35 mouse cellular contexts compared by ENCODE assay signal in the genomic region with DNA sequence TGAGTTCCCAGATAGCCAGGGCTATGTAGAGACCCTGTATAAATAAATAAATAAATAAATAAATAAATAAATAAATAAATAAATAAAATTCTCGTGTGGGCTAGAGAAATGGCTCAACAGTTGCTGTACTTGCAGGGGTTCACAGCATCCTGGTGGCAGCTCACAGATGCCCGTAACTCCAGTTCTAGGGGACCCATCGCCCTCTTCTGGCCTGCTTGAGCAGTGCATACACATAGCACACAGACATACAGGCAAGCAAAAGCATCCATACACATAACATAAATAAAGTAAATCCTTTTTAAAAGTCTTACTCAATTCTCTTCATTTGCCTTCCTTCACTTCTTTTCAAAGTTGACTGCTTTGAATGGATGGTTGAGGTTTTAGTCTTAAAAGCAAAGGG. TPM values are rescaled to one million over a fixed set of nuclear protein-coding genes. Genes with fewer than 3 reads are reported as not detected.
DNase-seq lines count a peak whose midpoint lies in the region; ATAC-seq and TF ChIP-seq lines count a peak whose summit lies in the region.
"Had no signal": no experiment of that assay in that cellular context is flagged by ENCODE, and none has a peak within 500 bp of the region (broad histone marks: within the 10 kb centered on the region; RNA-seq: fewer than 3 reads in every experiment).

No protein-coding gene starts in this region.

- 86% methylated on average over 3 of the region's 3 CpGs for WGBS in intestine, embryonic 14.5 days
- WGBS in intestine, embryonic 15.5 days = 85% methylated on average over 3 of the region's 3 CpGs

- no peaks in the 10 kb centered on the region; the same call in 1 of the 2 replicates for H3K4me1 ChIP-seq in intestine, embryonic 14.5 days (replicated peaks; ENCODE audit: control insufficient read depth, insufficient read depth, low read length)
- H3K4me1 ChIP-seq in intestine, embryonic 15.5 days (replicated peaks) = 0 out of 2 replicates have a peak, but pooled peaks cover 5% of the 10 kb centered on the region
- H3K4me1 ChIP-seq in E14TG2a.4 (replicated peaks; ENCODE audit: low read depth, low read length) = peaks cover 62% of the 10 kb centered on the region
- H3K4me1 ChIP-seq: liver, embryonic 13.5 days had no signal

- no peak overlapping the region for H3K4me2 ChIP-seq in intestine, embryonic 14.5 days (ENCODE audit: low read length)
- H3K4me2 ChIP-seq in intestine, embryonic 15.5 days (replicated peaks) = no peak overlapping the region
- H3K4me2 ChIP-seq: heart, embryonic 12.5 days; hindbrain, embryonic 13.5 days; liver, embryonic 13.5 days; midbrain, embryonic 15.5 days; neural tube, embryonic 13.5 days had no signal

- peak; percentile 50 for TF ChIP-seq CTCF in E14TG2a.4 (conservative IDR thresholded peaks at IDR 0.05; ENCODE audit: low read length)
- peak; percentile 33 for TF ChIP-seq CTCF in Patski (IDR thresholded peaks at IDR 0.05)

- no peak overlapping the region for H3K27ac ChIP-seq in intestine, embryonic 14.5 days (ENCODE audit: low read depth)
- H3K27ac ChIP-seq in intestine, embryonic 15.5 days = no peak overlapping the region
- H3K27ac ChIP-seq: hindbrain, embryonic 13.5 days; kidney, postnatal 0 days; liver, embryonic 13.5 days; midbrain, embryonic 10.5 days; midbrain, embryonic 15.5 days; neural tube, embryonic 13.5 days had no signal

- no peaks in the 10 kb centered on the region for H3K27me3 ChIP-seq in intestine, embryonic 14.5 days (replicated peaks; ENCODE audit: control insufficient read depth, insufficient read depth, low read length)
- no peaks in the 10 kb centered on the region for H3K27me3 ChIP-seq in intestine, embryonic 15.5 days (replicated peaks)
- H3K27me3 ChIP-seq in E14TG2a.4 (ENCODE audit: insufficient read depth, low read length) = no peaks in the 10 kb centered on the region
- H3K27me3 ChIP-seq in Patski = no peaks in the 10 kb centered on the region
- H3K27me3 ChIP-seq: hindbrain, embryonic 13.5 days; midbrain, embryonic 15.5 days; neural tube, embryonic 13.5 days had no signal

- CTCF ChIA-PET in Patski (lab: Charles Lee) = no interaction called here

- peak; percentile 52 for DNase-seq in intestine, embryonic 14.5 days (ENCODE audit: low spot score)
- DNase-seq in A20 (ENCODE audit: low read depth, low spot score) (peak; percentile 14), Patski (ENCODE audit: low read depth, low spot score) (no peak)
- no peak for DNase-seq in spleen, postnatal 10 days (ENCODE audit: low spot score in 2 of 2)
- DNase-seq: adrenal gland, postnatal 25 days; cerebellum, adult 18-20 months; cerebellum, postnatal 14 days; gastrocnemius, postnatal 10 days; heart, postnatal 4 days; kidney, adult 8-10 months; kidney, postnatal 4 days; liver, embryonic 13.5 days; lung, adult 2 months; lung, postnatal 14 days; right cerebral cortex, postnatal 14 days; spleen, adult 18-20 months had no signal

- ATAC-seq in intestine, embryonic 14.5 days (replicated peaks; ENCODE audit: low FRiP score, low TSS enrichment, low read depth) = no peak
- ATAC-seq in intestine, embryonic 15.5 days = no peak
- ATAC-seq in Patski = no peak
- no peak for ATAC-seq in inflammation-experienced regulatory T-cells, adult 6 months
- ATAC-seq in monocyte, adult 5-6 weeks (replicated peaks; ENCODE audit: insufficient number of reproducible peaks, low FRiP score, low TSS enrichment, poor library complexity, severe bottlenecking) = no peak
- ATAC-seq: forebrain, embryonic 16.5 days; intestine, embryonic 16.5 days; midbrain, embryonic 15.5 days had no signal

- H3K9ac ChIP-seq in intestine, embryonic 14.5 days (ENCODE audit: low read length) = no peak overlapping the region
- no peak overlapping the region for H3K9ac ChIP-seq in intestine, embryonic 15.5 days
- H3K9ac ChIP-seq: heart, embryonic 12.5 days; hindbrain, embryonic 13.5 days; liver, embryonic 13.5 days; midbrain, embryonic 15.5 days; neural tube, embryonic 13.5 days had no signal

- POLR2A ChIA-PET in Patski (lab: Charles Lee) = no interaction called here

- no peaks in the 10 kb centered on the region for H3K36me3 ChIP-seq in intestine, embryonic 14.5 days (ENCODE audit: control insufficient read depth, insufficient read depth, low read length)
- no peaks in the 10 kb centered on the region for H3K36me3 ChIP-seq in intestine, embryonic 15.5 days
- H3K36me3 ChIP-seq in E14TG2a.4 (ENCODE audit: insufficient read depth, low read length) = peaks cover 53% of the 10 kb centered on the region
- H3K36me3 ChIP-seq: heart, embryonic 12.5 days; hindbrain, embryonic 13.5 days; liver, embryonic 13.5 days; midbrain, embryonic 10.5 days; midbrain, embryonic 15.5 days; neural tube, embryonic 13.5 days had no signal

- no peak overlapping the region for H3K4me3 ChIP-seq in intestine, embryonic 14.5 days (ENCODE audit: low read depth, low read length)
- H3K4me3 ChIP-seq in intestine, embryonic 15.5 days (replicated peaks) = no peak overlapping the region
- H3K4me3 ChIP-seq in E14TG2a.4 (replicated peaks; ENCODE audit: low read length) = no peak overlapping the region
- H3K4me3 ChIP-seq: erythroblast, embryonic 14.5 days; heart, embryonic 12.5 days; hindbrain, embryonic 13.5 days; liver, embryonic 13.5 days; midbrain, embryonic 10.5 days; midbrain, embryonic 15.5 days; neural tube, embryonic 13.5 days had no signal

- in situ Hi-C loops in Patski (cut with MboI; ENCODE audit: low pct_unique_long_range_greater_than_20kb) = no loop called here

- H3K9me3 ChIP-seq in intestine, embryonic 14.5 days (ENCODE audit: control insufficient read depth, low read length) = no peaks in the 10 kb centered on the region
- no peaks in the 10 kb centered on the region for H3K9me3 ChIP-seq in intestine, embryonic 15.5 days
- H3K9me3 ChIP-seq in E14TG2a.4 (ENCODE audit: low read length) = no peaks in the 10 kb centered on the region
- H3K9me3 ChIP-seq: hindbrain, embryonic 13.5 days; liver, embryonic 13.5 days; midbrain, embryonic 10.5 days; midbrain, embryonic 15.5 days; neural tube, embryonic 13.5 days had no signal

RNA-seq across cellular contexts. Expression of gene Hoxa1, which starts 50.7 kb away (rescaled TPM):
- 1.2 and 1.4 TPM in 2 replicates for polyA plus RNA-seq in intestine, embryonic 14.5 days (2014; fragmentation: Nextera tagmentation; extraction: Ambion mirVana)
- polyA plus RNA-seq in intestine, embryonic 15.5 days (2015; fragmentation: Nextera tagmentation; extraction: Ambion mirVana) = 0.86 and 1.2 TPM in 2 replicates
- polyA plus RNA-seq in Patski (2021) = 3.6 TPM
- polyA plus RNA-seq in inflammation-experienced regulatory T-cells, adult 6 months (2017; shearing (Covaris generic)) = not detected
- total RNA-seq in monocyte, adult 5-6 weeks (2017) = not detected in 3 replicates
- total RNA-seq: layer of hippocampus, adult 8-10 months; layer of hippocampus, postnatal 25 days; left cerebral cortex, adult 8-10 months; left cerebral cortex, postnatal 36 days had no signal
- polyA plus RNA-seq: cortical plate, adult 2 months; erythroblast, embryonic 14.5 days; forebrain, embryonic 11.5 days; forebrain, embryonic 16.5 days had no signal

RNA-seq across cellular contexts. Expression of gene Hoxa2, which starts 57.2 kb away (rescaled TPM):
- 10.1 and 10.8 TPM in 2 replicates for polyA plus RNA-seq in intestine, embryonic 14.5 days (2014; fragmentation: Nextera tagmentation; extraction: Ambion mirVana)
- polyA plus RNA-seq in intestine, embryonic 15.5 days (2015; fragmentation: Nextera tagmentation; extraction: Ambion mirVana) = 7.4 and 8.6 TPM in 2 replicates
- polyA plus RNA-seq in Patski (2021) = 2.8 TPM
- not detected for polyA plus RNA-seq in inflammation-experienced regulatory T-cells, adult 6 months (2017; shearing (Covaris generic))
- not detected in 3 replicates for total RNA-seq in monocyte, adult 5-6 weeks (2017)
- total RNA-seq: layer of hippocampus, adult 8-10 months; layer of hippocampus, postnatal 25 days; left cerebral cortex, adult 8-10 months; left cerebral cortex, postnatal 36 days had no signal
- polyA plus RNA-seq: cortical plate, adult 2 months; erythroblast, embryonic 14.5 days; forebrain, embryonic 11.5 days; forebrain, embryonic 16.5 days had no signal

Comparison
In these comparisons a context has a peak if more than half of its experiments do, and no peak if none do; other contexts are left out.
1. DNase-seq: peak in intestine, embryonic 14.5 days (single experiment) and A20 (single experiment); none in Patski (single experiment) and spleen, postnatal 10 days (0 of 2).